Mouse (Mus musculus): Measurements from ENCODE around the gene Treml2. TPM values are rescaled to one million over a fixed set of nuclear protein-coding genes. Genes with fewer than 3 reads are reported as not detected.

The Treml2 gene
- 0.28 and 0.40 TPM in 2 replicates for polyA plus RNA-seq (2016; fragmentation: Nextera tagmentation; extraction: Ambion mirVana)

DNA sequence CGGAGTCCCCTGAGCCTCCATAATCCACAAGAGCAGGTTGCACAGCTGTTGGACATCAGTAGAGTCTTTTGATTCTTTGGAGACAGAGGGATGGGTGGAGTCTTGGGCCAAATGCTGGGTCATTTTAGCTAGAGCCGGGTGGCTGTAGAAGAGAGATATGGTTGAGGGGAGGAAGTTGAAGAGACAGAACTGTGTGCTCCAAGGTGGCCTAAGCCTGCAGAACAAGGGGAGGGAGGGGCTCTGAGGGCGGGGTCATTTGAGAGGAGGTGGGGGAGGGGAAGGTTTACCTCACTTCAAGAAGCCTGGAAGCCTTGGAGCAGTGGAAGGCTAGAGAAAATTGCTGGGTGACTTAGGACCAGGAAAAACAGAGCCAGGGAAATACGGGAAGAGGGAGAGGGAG, at the start of gene Treml2:
Gene Treml2, plus strand, starts transcription at position 296 of the 400 bp plus-strand sequence.
- H3K36me3 ChIP-seq (replicated peaks) = no peaks in the 10 kb centered on the region
- H3K4me1 ChIP-seq = peaks cover 12% of the 10 kb centered on the region
- H3K27me3 ChIP-seq (replicated peaks; ENCODE audit: low read depth, poor library complexity, severe bottlenecking) = no peaks in the 10 kb centered on the region
- no peaks in the 10 kb centered on the region for H3K9me3 ChIP-seq
- DNase-seq (ENCODE audit: low spot score) = peak; percentile 24
- H3K4me3 ChIP-seq = peak within 1 kb of the TSS; percentile 20; the same call in 1 of the 2 replicates
- H3K27ac ChIP-seq (replicated peaks) = 0 out of 2 replicates have a peak within 1 kb of the TSS, but pooled peaks have one; percentile 51
- 40% methylated on average over 3 of the region's 4 CpGs for WGBS

- Histone ChIP-seq H3K9me3 (no peaks in the 10 kb centered on the region), H3K4me3 (no peak overlapping the region)
- DNase-seq (ENCODE audit: low spot score) = no peak
These were observed 49.8 kb upstream of the Treml2 start for GRCm38 (mm10) chr17:48249501-48249900.

GRCm38 (mm10) chr17:48250631-48251030, 48.7 kb upstream of the Treml2 start:
- H3K4me3 ChIP-seq = no peak overlapping the region
- 90% methylated on average over 7 of the region's 7 CpGs for WGBS

More at GRCm38 (mm10) chr17:48249501-48249900, 49.8 kb upstream of the Treml2 start:
- H3K27ac ChIP-seq (replicated peaks) = no peak overlapping the region
- no peaks in the 10 kb centered on the region for H3K36me3 ChIP-seq (replicated peaks)
- H3K27me3 ChIP-seq (replicated peaks; ENCODE audit: low read depth, poor library complexity, severe bottlenecking) = no peaks in the 10 kb centered on the region
- H3K4me1 ChIP-seq = no peaks in the 10 kb centered on the region
- 79% methylated on average over 11 of the region's 11 CpGs for WGBS

GRCm38 (mm10) chr17:48256575-48256974, 42.7 kb upstream of the Treml2 start:
- no peak overlapping the region for H3K27ac ChIP-seq (replicated peaks)
- H3K4me1 ChIP-seq = no peaks in the 10 kb centered on the region
- H3K4me3 ChIP-seq = no peak overlapping the region
- H3K9me3 ChIP-seq = peaks cover 12% of the 10 kb centered on the region; the same call in 1 of the 2 replicates
- H3K36me3 ChIP-seq (replicated peaks) = no peaks in the 10 kb centered on the region
- no peaks in the 10 kb centered on the region for H3K27me3 ChIP-seq (replicated peaks; ENCODE audit: low read depth, poor library complexity, severe bottlenecking)
- DNase-seq (ENCODE audit: low spot score) = no peak

More at GRCm38 (mm10) chr17:48250631-48251030, 48.7 kb upstream of the Treml2 start:
- Histone ChIP-seq H3K36me3 (replicated peaks) (no peaks in the 10 kb centered on the region), H3K9me3 (no peaks in the 10 kb centered on the region), H3K27me3 (replicated peaks; ENCODE audit: low read depth, poor library complexity, severe bottlenecking) (no peaks in the 10 kb centered on the region), H3K27ac (replicated peaks) (no peak overlapping the region), H3K4me1 (no peaks in the 10 kb centered on the region)
- no peak for DNase-seq (ENCODE audit: low spot score)

DNA sequence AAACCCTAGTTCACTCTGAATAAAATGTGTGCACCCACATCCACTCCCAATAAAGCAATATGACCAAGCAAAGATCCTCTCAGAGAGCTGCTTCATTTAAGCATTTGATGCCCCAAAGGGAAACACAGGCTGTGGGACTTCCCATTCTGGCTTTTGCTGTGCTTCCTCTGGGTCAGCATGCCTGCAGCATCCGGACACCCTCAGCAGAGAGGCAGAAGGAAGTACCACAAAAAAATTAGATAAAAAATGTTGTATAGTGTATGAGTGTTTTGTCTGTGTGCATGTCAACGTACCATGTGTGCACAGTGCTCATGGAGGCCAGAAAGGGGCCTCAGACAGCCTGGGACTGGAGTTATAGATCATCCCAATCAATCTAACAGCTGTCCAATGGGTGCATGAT, 37.4 kb upstream of the Treml2 start:
- Histone ChIP-seq H3K4me1 (no peaks in the 10 kb centered on the region), H3K27ac (replicated peaks) (no peak overlapping the region), H3K27me3 (replicated peaks; ENCODE audit: low read depth, poor library complexity, severe bottlenecking) (no peaks in the 10 kb centered on the region), H3K36me3 (replicated peaks) (no peaks in the 10 kb centered on the region), H3K9me3 (peaks cover 12% of the 10 kb centered on the region; the same call in 1 of the 2 replicates), H3K4me3 (no peak overlapping the region)
- DNase-seq (ENCODE audit: low spot score) = no peak
- WGBS = 79% methylated on average over 2 of the region's 2 CpGs

DNA sequence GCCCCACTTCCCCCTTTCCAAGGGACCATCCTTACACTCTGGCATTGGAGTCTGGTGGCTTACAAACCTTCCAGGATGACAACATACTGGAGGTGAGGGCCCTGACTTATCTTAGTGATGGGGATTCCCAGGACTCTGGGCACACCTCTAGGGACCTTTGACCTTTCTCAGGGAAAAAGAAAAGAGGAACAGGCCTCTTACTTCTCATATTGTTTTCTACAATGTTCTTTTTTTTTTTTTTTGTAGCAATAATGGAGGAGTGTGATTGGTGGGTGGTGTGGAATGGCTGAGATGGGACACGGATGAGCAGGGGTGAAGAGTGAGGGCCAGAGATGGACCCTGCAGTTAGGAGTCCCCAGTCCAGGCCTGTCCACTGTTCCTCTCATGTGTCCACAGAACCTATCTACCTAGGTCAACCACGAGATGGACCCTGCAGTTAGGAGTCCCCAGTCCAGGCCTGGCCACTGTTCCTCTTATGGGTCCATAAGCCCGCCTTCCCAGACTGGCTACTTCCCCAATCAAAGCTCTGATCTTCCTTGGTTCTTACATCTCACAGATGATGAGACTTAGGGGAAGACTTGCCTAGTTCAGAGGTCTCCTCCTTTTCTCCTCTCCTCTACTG, 35.4 kb upstream of the Treml2 start, which contains the start of gene Treml4:
Gene Treml4, plus strand, starts transcription at position 555 of the 622 bp plus-strand sequence.
- Histone ChIP-seq H3K4me3 (no peak within 1 kb of the TSS), H3K27ac (replicated peaks) (no peak within 1 kb of the TSS), H3K9me3 (peaks cover 10% of the 10 kb centered on the region; the same call in 1 of the 2 replicates), H3K27me3 (replicated peaks; ENCODE audit: low read depth, poor library complexity, severe bottlenecking) (no peaks in the 10 kb centered on the region), H3K4me1 (no peaks in the 10 kb centered on the region), H3K36me3 (replicated peaks) (no peaks in the 10 kb centered on the region)
- WGBS = 92% methylated on average over 3 of the region's 3 CpGs
- DNase-seq (ENCODE audit: low spot score) = no peak

DNA sequence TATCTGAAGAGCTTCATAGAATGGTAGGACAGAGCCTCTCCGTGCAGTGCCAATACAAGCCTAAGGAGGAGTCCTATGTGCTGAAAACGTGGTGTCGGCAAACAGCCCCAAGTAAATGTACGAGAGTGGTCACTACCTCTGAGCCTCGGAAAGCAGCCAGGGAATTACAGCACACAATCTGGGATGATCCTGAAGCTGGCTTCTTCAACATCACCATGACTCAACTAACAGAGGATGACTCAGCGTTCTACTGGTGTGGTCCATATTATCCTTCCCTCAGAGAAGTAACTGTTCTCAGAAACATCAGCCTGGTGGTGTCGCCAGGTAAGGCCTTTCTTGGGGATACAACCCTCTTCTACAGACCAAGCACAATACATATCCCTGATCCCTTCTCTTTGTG, 34.6 kb upstream of the Treml2 start:
- WGBS = 92% methylated on average over 7 of the region's 7 CpGs
- Histone ChIP-seq H3K9me3 (peaks cover 2% of the 10 kb centered on the region; the same call in 1 of the 2 replicates), H3K27ac (replicated peaks) (no peak overlapping the region), H3K4me1 (no peaks in the 10 kb centered on the region), H3K27me3 (replicated peaks; ENCODE audit: low read depth, poor library complexity, severe bottlenecking) (no peaks in the 10 kb centered on the region), H3K4me3 (no peak overlapping the region), H3K36me3 (replicated peaks) (no peaks in the 10 kb centered on the region)
- no peak for DNase-seq (ENCODE audit: low spot score)

DNA sequence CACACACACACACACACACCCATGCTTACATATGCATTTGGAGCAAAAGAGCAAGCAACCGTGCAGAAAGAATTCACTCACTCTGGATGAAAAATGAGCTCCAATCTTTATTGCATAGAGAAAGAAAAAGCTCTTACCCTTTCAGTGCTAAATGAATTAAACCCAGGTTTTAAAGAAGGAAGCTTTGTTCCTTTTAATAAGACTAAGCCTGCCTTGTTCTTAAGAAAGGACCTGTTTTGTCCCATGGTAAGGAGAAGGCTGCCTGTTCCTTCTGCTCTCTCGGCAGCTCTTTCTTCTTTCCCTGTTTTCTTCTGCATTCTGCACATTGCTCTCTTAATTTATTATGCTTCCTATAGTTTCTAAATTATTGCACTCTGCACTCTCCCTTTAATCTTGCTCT, 33.2 kb upstream of the Treml2 start:
- H3K4me1 ChIP-seq = no peaks in the 10 kb centered on the region
- H3K27ac ChIP-seq (replicated peaks) = no peak overlapping the region
- H3K4me3 ChIP-seq = no peak overlapping the region

GRCm38 (mm10) chr17:48266610-48267304, 32.5 kb upstream of the Treml2 start:
- DNase-seq (ENCODE audit: low spot score) = no peak
- WGBS = 55% methylated on average over 2 of the region's 2 CpGs
- H3K36me3 ChIP-seq (replicated peaks) = no peaks in the 10 kb centered on the region

More for the DNA sequence above, 33.2 kb upstream of the Treml2 start:
- Histone ChIP-seq H3K27me3 (replicated peaks; ENCODE audit: low read depth, poor library complexity, severe bottlenecking) (no peaks in the 10 kb centered on the region), H3K36me3 (replicated peaks) (no peaks in the 10 kb centered on the region), H3K9me3 (no peaks in the 10 kb centered on the region)
- 52% methylated on average over 2 of the region's 2 CpGs for WGBS
- no peak for DNase-seq (ENCODE audit: low spot score)

GRCm38 (mm10) chr17:48267591-48267990, 31.7 kb upstream of the Treml2 start:
- Histone ChIP-seq H3K36me3 (replicated peaks) (no peaks in the 10 kb centered on the region), H3K9me3 (no peaks in the 10 kb centered on the region), H3K27ac (replicated peaks) (no peak overlapping the region), H3K4me1 (no peaks in the 10 kb centered on the region), H3K27me3 (replicated peaks; ENCODE audit: low read depth, poor library complexity, severe bottlenecking) (no peaks in the 10 kb centered on the region), H3K4me3 (no peak overlapping the region)
- WGBS = 90% methylated on average over 1 of the region's 1 CpGs
- DNase-seq (ENCODE audit: low spot score) = no peak

More at GRCm38 (mm10) chr17:48266610-48267304, 32.5 kb upstream of the Treml2 start:
- no peak overlapping the region for H3K27ac ChIP-seq (replicated peaks)
- H3K4me3 ChIP-seq = no peak overlapping the region
- no peaks in the 10 kb centered on the region for H3K9me3 ChIP-seq
- no peaks in the 10 kb centered on the region for H3K4me1 ChIP-seq
- H3K27me3 ChIP-seq (replicated peaks; ENCODE audit: low read depth, poor library complexity, severe bottlenecking) = no peaks in the 10 kb centered on the region

DNA sequence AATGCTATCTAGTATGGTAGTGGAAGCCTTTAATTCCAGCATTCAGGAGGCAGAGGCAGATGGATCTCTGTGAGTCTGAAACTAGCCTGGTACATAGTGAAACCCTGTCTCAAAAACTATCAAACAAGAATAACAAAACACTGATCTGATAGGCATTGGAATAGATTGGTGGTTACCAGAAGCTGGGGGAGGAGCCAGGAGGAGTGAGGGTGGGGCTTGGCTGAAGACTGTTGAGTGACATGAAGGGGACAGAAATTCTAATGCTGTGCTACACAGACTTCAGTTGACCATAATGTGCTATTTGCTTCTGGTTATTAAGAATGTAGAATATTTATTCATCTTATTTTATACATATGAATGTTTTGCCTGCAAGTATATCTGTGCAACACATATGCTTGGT, 31.0 kb upstream of the Treml2 start:
- Histone ChIP-seq H3K27ac (replicated peaks) (no peak overlapping the region), H3K36me3 (replicated peaks) (no peaks in the 10 kb centered on the region), H3K4me3 (no peak overlapping the region), H3K27me3 (replicated peaks; ENCODE audit: low read depth, poor library complexity, severe bottlenecking) (no peaks in the 10 kb centered on the region), H3K4me1 (no peaks in the 10 kb centered on the region), H3K9me3 (no peaks in the 10 kb centered on the region)
- DNase-seq (ENCODE audit: low spot score) = no peak

GRCm38 (mm10) chr17:48269833-48270232, 29.5 kb upstream of the Treml2 start:
- Histone ChIP-seq H3K4me3 (no peak overlapping the region), H3K36me3 (replicated peaks) (no peaks in the 10 kb centered on the region), H3K9me3 (no peaks in the 10 kb centered on the region), H3K4me1 (no peaks in the 10 kb centered on the region), H3K27ac (replicated peaks) (no peak overlapping the region), H3K27me3 (replicated peaks; ENCODE audit: low read depth, poor library complexity, severe bottlenecking) (no peaks in the 10 kb centered on the region)
- WGBS = 74% methylated on average over 4 of the region's 4 CpGs
- DNase-seq (ENCODE audit: low spot score) = no peak

GRCm38 (mm10) chr17:48272158-48272557, 27.1 kb upstream of the Treml2 start:
- Histone ChIP-seq H3K27ac (replicated peaks) (peak overlapping the region; percentile 40; the same call in 1 of the 2 replicates), H3K36me3 (replicated peaks) (no peaks in the 10 kb centered on the region), H3K4me3 (no peak overlapping the region), H3K9me3 (no peaks in the 10 kb centered on the region), H3K27me3 (replicated peaks; ENCODE audit: low read depth, poor library complexity, severe bottlenecking) (no peaks in the 10 kb centered on the region), H3K4me1 (peaks cover 4% of the 10 kb centered on the region; the same call in 1 of the 2 replicates)
- 85% methylated on average over 5 of the region's 5 CpGs for WGBS
- DNase-seq (ENCODE audit: low spot score) = no peak

Measured in embryonic facial prominence, embryonic 10.5 days (tissue).